Mouse (Mus musculus) E14TG2a.4 (cell line): ENCODE results near the gene Klk1b24.
"Not testable (repeated sequence)": the region's sequence is repeated elsewhere in the genome, so short reads cannot be mapped to it uniquely, and the experiment has no call there.

Source experiments
- H3K27me3 ChIP-seq: 2 replicates; pipeline ENCODE4 v1.6.1; 2014; ENCODE audit warnings: low read length, control low read depth; ENCODE audit not compliant: insufficient read depth
- H3K36me3 ChIP-seq: 2 replicates; pipeline ENCODE4 v1.6.1; 2014; ENCODE audit warnings: low read length, control low read depth; ENCODE audit not compliant: insufficient read depth
- H3K4me1 ChIP-seq: replicated peaks from 2 replicates; pipeline ENCODE4 v1.6.1; 2014; ENCODE audit warnings: low read depth, low read length, control low read depth
- H3K4me3 ChIP-seq: replicated peaks from 2 replicates; pipeline ENCODE4 v1.5.1; 2014; ENCODE audit warnings: mild to moderate bottlenecking, low read length
- H3K9me3 ChIP-seq: 2 replicates; pipeline ENCODE4 v1.6.1; 2014; ENCODE audit warnings: low read length, control low read depth
- CTCF ChIP-seq: conservative IDR thresholded peaks from 2 replicates; pipeline ENCODE4 v1.5.1; 2014; ENCODE audit warnings: low read length
- NANOG ChIP-seq: IDR thresholded peaks from 2 replicates; pipeline ENCODE4 v1.6.1; 2014; ENCODE audit warnings: borderline replicate concordance, low read length, mixed read lengths
- POU5F1 ChIP-seq: IDR thresholded peaks from 2 replicates; pipeline ENCODE4 v1.6.1; 2014; ENCODE audit warnings: low read length, borderline replicate concordance

Klk1b24 gene

GRCm38 (mm10) chr7:44187936-44188335 is at the start of gene Klk1b24:
Klk1b24 (plus strand) TSS chr7:44188236.
- not testable (repeated sequence) for H3K27me3 ChIP-seq, H3K4me1 ChIP-seq, H3K36me3 ChIP-seq, H3K9me3 ChIP-seq, H3K4me3 ChIP-seq

GRCm38 (mm10) chr7:44179299-44180045 is 8.6 kb upstream of the Klk1b24 start:
- no peaks in the 10 kb centered on the region for H3K27me3 ChIP-seq
- no peak overlapping the region for H3K4me3 ChIP-seq
- H3K4me1 ChIP-seq: no peaks in the 10 kb centered on the region
- no peaks in the 10 kb centered on the region for H3K36me3 ChIP-seq
- TF ChIP-seq POU5F1: no peak
- TF ChIP-seq NANOG: no peak
- no peak for TF ChIP-seq CTCF
- H3K9me3 ChIP-seq: peaks cover 46% of the 10 kb centered on the region

GRCm38 (mm10) chr7:44186516-44186915 is 1.5 kb upstream of the Klk1b24 start:
- not testable (repeated sequence) for H3K27me3 ChIP-seq, H3K9me3 ChIP-seq, H3K4me3 ChIP-seq, H3K4me1 ChIP-seq, H3K36me3 ChIP-seq

- H3K4me3 ChIP-seq, H3K9me3 ChIP-seq, H3K27me3 ChIP-seq, H3K36me3 ChIP-seq: not testable (repeated sequence)
- H3K4me1 ChIP-seq: peaks cover 10% of the 10 kb centered on the region
Observed at GRCm38 (mm10) chr7:44193466-44193865, 5.4 kb downstream of the Klk1b24 start.

- TF ChIP-seq NANOG: no peak
- no peak for TF ChIP-seq POU5F1
- H3K36me3 ChIP-seq: no peaks in the 10 kb centered on the region
Observed at GRCm38 (mm10) chr7:44197891-44198290, 9.9 kb downstream of the Klk1b24 start, which contains the start of gene Klk1b3. Klk1b3 (plus strand) TSS chr7:44198191.

GRCm38 (mm10) chr7:44207135-44207534 is 19.1 kb downstream of the Klk1b24 start, which contains the start of gene Klk1b4:
Klk1b4 (plus strand) TSS chr7:44207435.
- not testable (repeated sequence) for H3K36me3 ChIP-seq, H3K9me3 ChIP-seq, H3K4me3 ChIP-seq, H3K4me1 ChIP-seq
- peaks cover 12% of the 10 kb centered on the region for H3K27me3 ChIP-seq

More at GRCm38 (mm10) chr7:44197891-44198290, 9.9 kb downstream of the Klk1b24 start, which contains the start of gene Klk1b3:
- H3K27me3 ChIP-seq: no peaks in the 10 kb centered on the region
- H3K9me3 ChIP-seq: no peaks in the 10 kb centered on the region; the same call in 1 of the 2 replicates
- peaks cover 16% of the 10 kb centered on the region for H3K4me1 ChIP-seq
- H3K4me3 ChIP-seq: no peak within 1 kb of the TSS

- H3K27me3 ChIP-seq: peaks cover 12% of the 10 kb centered on the region
- H3K4me1 ChIP-seq: no peaks in the 10 kb centered on the region
- no peak overlapping the region for H3K4me3 ChIP-seq
- H3K9me3 ChIP-seq: no peaks in the 10 kb centered on the region
- H3K36me3 ChIP-seq: no peaks in the 10 kb centered on the region
- TF ChIP-seq NANOG (no peak), POU5F1 (no peak), CTCF (no peak)
Observed at GRCm38 (mm10) chr7:44208307-44208706, 20.3 kb downstream of the Klk1b24 start.

- TF ChIP-seq POU5F1: no peak
- TF ChIP-seq NANOG: no peak
- no peak for TF ChIP-seq CTCF
- Histone ChIP-seq H3K4me3 (no peak within 1 kb of the TSS), H3K9me3 (no peaks in the 10 kb centered on the region), H3K27me3 (peaks cover 23% of the 10 kb centered on the region), H3K36me3 (no peaks in the 10 kb centered on the region), H3K4me1 (no peaks in the 10 kb centered on the region)
Observed at GRCm38 (mm10) chr7:44215645-44216044, 27.6 kb downstream of the Klk1b24 start, which contains the start of gene Klk1b5. Klk1b5 (plus strand) TSS chr7:44215945.

- not testable (repeated sequence) for H3K36me3 ChIP-seq, H3K9me3 ChIP-seq, H3K4me3 ChIP-seq
- Histone ChIP-seq H3K4me1 (peaks cover 44% of the 10 kb centered on the region), H3K27me3 (peaks cover 20% of the 10 kb centered on the region)
Observed at GRCm38 (mm10) chr7:44221601-44222000, 33.6 kb downstream of the Klk1b24 start.

GRCm38 (mm10) chr7:44222335-44222734 is 34.3 kb downstream of the Klk1b24 start:
- H3K27me3 ChIP-seq: peaks cover 15% of the 10 kb centered on the region
- H3K9me3 ChIP-seq: peaks cover 14% of the 10 kb centered on the region
- H3K4me3 ChIP-seq, H3K36me3 ChIP-seq: not testable (repeated sequence)
- H3K4me1 ChIP-seq: peaks cover 46% of the 10 kb centered on the region
